Mouse (Mus musculus): ENCODE measurements around the gene Plxnb2.

Plxnb2 gene

DNA sequence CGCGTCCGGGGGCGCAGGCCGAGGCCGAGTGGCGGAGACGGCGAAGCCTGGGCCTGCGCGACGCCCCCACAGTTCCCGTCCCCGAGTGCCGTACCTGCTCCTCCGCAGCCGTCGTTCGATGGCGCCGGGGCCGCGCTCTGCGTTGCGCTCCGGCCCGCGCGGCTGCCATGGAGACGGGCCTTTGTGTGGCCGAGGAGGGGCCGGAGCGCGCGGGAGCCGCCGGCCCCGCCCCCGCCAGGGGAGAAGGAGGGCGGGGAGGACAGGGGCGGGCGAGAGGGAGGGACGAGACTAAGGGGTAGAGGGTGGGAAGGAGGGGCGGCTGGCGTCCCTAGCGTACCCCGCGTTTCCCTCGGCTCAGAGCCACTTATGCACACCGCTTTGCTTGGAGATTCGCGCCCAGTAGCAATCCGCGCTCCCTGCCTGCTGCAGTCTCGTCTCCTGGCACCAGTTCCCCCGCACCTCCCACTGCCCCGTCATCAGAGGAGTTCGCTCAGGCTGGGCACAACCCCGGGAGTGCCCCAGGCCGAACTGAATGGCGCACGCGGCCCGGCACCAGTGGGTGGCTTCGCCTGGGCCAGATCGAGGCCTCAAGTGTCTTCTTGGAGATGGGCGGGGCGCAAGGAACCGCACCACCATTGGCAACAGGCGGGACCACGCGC is at the start of gene Plxnb2:
Plxnb2 (minus strand) TSS at position 218 of the 659 bp plus-strand sequence.
- DNase-seq = peak; percentile 96

GRCm38 (mm10) chr15:89215611-89216233 is 35.1 kb upstream of the Plxnb2 start:
- DNase-seq = no peak

DNA sequence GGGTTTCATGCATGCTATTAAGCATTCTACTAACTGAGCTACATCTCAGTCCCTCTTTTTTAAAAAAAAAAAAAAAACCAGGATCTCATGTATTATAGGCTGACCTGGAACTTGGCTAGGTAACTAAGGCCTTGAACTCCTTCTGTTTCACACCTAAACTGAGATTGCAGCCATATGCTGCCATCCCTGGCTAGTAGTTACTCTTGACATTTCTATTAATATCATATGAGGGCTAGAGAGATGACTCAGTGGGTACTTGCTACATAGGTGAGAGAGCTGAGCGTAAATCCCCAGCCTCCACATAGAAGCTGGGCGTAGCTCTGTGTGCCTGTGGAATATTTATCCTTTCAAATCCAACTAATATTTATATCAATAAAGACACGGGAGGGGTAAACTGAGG is 34.4 kb upstream of the Plxnb2 start:
- no peak for DNase-seq

DNA sequence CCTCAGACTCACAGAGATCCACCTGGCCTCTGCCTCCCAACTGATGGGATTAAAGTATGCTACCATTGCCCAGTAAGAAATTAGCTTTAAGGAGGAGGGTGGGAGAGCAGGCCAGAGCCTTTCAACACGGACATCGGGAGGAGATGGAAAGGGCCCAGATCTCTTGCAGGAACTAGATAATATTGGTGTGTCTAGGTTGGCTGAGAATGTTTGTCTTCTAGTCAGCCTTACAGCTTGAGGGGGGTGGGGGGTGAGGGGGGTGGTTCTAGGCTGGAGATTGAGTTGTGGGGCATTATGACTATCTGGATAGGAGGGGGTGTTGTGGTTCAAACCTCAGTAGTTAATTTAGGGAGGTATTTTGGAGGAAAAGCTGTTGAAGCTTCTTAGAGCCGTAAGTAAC is 32.9 kb upstream of the Plxnb2 start:
- no peak for DNase-seq

DNA sequence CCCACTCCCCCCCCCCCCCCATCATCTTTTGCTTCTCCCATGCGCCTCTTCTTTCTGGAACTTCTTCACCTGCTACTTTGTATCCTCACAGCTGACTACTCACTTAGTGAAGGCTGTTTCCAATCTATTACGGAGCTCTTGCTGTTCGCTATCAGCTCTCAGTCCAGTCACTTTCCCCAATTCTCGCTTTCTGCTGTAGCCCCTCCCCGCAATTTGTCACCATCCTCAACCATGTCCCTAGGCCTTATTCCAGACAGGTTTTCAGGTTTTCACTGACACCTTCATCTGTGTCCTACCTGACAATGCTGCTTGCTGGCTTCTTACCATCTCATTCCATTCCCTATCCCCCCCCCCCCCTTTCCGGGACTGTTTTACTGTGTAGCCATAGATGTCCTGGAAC is 31.9 kb upstream of the Plxnb2 start:
- no peak for DNase-seq

DNA sequence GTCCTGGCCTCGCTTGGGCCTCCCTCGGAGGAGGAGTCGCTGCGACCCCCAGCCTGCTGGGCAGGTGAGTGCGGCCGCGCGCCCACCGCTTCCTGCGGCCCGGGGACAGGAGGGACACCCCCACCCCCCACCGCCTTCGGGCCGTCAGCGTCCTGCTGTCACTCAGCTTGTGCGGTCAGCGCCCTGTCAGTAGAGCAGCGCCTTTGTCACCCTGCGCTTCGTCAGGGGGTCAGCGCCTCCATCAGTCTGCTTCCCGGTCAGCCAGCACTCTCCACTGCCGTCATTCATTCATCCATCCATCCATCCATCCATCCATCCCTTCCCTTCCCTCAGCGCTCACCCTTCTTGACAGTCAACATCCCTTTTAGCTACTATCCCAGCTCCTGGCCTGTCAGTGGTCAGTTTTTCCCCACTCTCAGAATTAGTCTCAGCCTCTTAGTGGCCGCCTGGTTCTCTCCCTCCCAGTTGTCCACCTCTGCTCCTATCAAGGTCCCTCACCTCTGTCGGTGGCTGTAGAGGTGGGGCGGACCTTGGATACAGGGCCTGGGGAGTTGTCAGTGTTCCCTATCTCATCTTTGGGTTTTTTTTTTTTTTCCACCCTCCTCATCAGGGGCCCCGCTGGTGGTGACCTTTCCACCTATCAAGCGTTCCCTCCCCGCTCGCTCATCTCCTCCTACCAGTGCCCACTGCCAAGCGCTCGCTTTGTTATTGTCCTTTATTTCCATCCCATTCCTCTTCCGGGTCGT is 31.3 kb upstream of the Plxnb2 start:
- no peak for DNase-seq

DNA sequence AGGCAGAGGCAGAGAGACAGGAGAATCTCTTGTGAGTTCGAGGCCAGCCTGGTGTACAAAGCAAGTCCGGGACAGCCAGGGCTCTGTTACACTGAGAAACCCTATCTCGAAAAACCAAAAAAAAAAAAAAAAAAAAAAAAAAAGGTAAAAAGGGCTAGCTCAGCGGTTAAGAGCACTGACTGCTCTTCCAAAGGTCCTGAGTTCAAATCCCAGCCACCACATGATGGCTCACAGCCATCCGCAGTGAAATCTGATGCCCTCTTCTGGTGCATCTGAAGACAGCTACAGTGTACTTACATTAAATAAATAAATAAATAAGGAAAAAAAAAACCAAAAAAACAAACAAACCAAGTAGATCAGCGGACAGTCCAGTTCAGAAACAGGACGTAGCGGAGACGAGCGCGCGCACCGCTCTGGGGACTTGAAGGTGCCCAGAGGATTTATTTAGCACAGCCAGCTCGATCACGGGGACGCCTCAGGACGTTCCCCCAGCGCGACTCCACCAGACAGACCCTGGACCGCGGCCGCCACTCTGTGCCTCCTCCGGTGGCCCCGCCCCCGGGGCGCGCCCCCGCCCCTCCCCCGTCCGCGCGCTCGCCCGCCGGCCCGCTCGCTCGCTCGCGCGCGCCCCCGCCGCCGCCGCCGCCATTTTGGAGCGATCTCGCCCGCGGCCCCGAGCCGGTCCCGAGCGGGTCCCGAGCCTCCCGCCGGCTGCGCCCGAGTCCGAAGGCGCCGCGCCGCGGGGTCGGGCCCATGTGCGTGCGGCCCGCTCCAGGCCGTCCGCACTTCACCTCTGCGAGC is 30.5 kb upstream of the Plxnb2 start, which contains the start of gene Ppp6r2:
Ppp6r2 (plus strand) TSS at position 639 of the 801 bp plus-strand sequence.
- peak; percentile 92 for DNase-seq

DNA sequence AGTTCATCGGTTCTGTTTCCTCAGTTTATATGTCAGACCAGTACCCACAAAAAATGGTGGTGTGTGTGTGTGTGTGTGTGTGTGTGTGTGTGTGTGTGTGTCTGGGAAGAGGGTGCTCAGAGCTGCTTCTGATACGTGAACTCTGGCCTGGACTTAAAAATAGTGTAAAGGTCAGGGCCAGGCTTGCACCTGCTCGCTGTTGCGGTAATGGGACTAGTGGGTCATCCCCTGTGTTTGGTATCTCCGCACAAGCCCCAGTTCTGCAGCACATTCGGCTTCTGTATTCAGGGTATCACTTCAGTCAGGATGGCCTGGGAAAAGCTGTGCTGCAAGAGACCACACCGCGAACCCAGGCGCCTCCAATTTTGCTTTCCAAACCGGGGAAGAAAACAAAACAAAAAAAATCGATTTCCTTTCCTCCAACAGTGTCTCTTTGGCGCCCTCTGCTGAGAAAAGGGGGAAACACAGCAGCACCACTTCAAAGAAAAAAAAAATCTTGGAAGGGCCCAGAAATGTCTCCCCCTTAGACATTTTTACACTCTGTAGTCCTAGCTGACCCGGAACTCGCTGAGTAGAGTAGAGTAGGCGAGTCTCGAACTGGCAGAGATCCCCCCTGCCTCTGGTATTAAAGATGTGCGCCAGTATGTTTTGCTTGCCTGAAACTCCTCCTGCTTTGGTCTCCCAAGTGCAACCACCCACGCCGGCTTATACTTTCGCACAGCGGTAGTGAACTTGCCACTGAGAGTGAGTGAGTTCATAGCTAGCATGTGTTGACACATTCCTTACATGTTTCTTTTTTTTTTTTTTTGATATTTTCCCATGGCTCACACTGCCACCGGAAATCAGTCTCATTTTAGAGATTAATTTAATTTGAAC is 29.5 kb upstream of the Plxnb2 start:
- DNase-seq = peak; percentile 87

DNA sequence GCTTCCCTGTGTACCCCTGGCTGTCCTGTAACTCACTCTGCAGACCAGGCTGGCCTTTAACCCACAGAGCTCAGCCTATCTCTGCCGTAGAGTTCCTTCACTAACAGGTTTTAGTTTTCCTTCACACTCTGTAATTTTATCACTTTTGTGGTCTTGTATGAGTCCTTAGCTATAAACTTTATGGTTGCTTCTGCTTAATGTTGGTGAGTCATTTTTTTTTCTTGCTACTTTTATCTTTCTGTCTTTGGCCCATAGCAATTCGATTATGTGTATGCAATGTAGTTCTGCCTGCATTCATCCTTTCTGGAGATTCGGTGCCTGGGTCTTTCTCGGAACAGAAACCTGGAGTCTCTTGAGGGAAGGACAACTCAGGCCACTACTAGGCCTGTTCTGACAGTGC is 26.9 kb upstream of the Plxnb2 start:
- no peak for DNase-seq

DNA sequence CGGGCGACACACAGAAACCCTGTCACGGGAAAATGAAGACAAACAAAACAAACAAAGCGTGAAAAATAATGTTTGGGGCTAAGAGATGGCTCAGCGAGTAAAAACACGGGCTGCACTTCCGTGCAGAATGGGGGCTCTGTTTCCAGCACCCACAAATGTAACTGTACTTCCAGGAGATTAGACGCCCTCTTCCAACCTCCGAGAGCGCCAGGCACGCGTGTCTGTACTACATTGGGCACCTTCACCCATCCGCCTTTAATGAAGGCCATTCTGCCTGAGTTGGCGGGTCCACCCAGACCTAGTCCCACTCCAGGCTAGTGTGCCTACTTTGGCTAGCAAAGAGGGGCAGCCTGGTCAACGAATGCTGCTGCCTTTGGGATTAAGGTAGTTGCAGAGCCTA is 16.5 kb upstream of the Plxnb2 start:
- no peak for DNase-seq

- DNase-seq = peak; percentile 98
Observed at GRCm38 (mm10) chr15:89196313-89196706, 15.7 kb upstream of the Plxnb2 start, which contains the start of gene Dennd6b. TSS of gene Dennd6b (minus strand) at chr15:89196496.

- DNase-seq = peak; percentile 92
Observed at GRCm38 (mm10) chr15:89195690-89196312, 15.2 kb upstream of the Plxnb2 start.

- peak; percentile 77 for DNase-seq
Observed at GRCm38 (mm10) chr15:89195261-89195681, 14.7 kb upstream of the Plxnb2 start.

DNA sequence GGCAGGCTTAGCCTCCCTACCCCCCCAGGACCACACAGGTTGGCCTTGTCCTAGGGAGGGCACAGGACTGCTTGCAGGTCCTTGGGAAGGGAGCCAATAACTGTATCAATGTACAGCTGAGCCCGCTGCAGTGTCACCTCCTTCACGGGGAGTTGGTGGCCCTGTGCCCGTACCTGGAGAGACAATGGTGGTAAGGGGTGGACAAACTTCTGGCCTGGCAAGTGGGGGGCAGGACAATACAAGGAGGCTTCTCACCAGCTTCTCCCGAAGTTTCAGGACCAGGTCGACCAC is 4.3 kb upstream of the Plxnb2 start:
- no peak for DNase-seq

DNA sequence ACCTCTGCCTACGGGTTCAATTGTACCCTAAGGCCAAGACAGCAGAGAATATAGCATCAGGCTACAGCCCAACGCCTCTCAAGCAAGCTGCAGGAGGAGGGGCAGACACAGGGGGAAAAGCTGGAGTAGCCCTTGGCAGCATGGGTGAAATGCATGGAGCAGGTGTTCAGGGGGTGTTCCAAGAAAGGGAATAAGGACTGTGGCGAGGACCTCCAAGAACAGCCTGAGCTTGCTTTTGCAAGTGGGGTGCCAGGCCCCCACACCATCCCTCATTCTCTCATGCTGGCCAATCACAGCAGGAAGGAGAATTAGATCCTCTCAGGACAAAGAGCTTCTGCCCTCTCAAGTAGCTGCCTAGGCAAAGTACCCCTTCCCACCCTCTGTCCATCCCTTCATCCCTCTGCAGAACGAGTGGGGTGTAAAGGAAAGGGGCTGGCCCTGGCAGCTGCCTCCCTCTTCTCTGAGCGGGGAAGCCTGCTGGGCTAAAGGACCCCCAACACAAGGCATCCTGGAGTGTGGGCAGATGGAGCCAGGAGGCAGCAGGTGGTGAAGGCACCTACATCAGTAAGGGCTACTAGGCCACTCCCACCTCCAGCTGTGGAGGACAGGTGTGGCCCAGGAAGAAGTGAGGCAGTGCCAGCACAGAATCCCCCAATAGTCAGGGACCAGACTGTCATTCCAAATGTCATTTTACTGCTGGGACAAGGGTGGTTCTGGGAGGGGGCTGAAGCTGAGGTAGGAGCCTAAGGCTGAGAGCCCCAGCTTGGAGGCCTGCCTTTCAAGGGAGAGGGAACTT is 3.8 kb upstream of the Plxnb2 start:
- no peak for DNase-seq

- DNase-seq = no peak
Observed at GRCm38 (mm10) chr15:89182842-89183241, 2.3 kb upstream of the Plxnb2 start.

GRCm38 (mm10) chr15:89182328-89182741 is 1.7 kb upstream of the Plxnb2 start:
- peak; percentile 58 for DNase-seq

- DNase-seq = no peak
Observed at GRCm38 (mm10) chr15:89181561-89182270, 1.1 kb upstream of the Plxnb2 start.

DNA sequence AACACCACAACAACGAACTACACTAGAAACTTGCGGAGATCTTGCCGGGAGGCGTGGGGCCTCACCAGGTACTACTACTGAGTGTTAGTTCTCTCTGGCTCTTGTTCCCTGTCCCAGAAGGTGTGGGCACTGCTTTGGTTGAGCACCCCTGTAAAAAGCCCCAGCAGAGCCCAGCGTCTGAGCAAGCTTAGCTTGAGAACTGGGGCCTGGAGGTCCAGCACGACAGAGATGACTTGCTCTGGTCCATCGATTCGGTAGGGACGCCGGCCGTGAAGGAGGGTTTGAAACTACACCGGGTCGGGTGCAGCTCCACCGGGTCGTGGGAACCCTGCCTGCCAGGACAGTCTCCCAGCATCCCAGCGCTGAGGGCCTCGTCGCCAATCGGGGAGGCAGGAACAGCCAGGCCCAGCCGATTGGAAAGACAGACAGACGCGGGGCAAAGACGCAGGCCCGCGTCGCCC is 477 bp downstream of the Plxnb2 start:
- DNase-seq = no peak

DNA sequence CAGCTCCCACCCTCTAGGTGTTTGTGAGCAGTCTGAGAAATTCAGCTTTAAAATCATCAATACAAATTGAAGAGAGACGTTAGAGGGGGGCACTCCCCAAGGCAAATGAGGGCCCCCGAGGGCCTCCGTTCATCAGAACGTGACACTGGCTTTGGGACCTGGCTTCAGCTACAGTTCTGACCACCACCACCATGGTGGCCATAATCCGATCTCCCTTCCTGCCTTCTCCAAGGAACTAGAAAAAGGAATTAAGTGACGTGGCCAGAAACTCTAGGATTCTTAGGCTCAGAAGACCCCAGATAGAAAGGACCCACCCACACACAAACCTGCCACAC is 991 bp downstream of the Plxnb2 start:
- peak; percentile 25 for DNase-seq

Data from embryo, embryonic 11 days (tissue).